Mouse (Mus musculus): ENCODE results near the gene Tex46. TPM values are rescaled to one million over a fixed set of nuclear protein-coding genes. Genes with fewer than 3 reads are reported as not detected.

The Tex46 gene
- total and polyA plus RNA-seq, 3 experiments, result not detected

- TF ChIP-seq GATA1 (IDR thresholded peaks at IDR 0.05; ENCODE audit: borderline replicate concordance, low read length), result no peak
- no peak for TF ChIP-seq TAL1 (conservative IDR thresholded peaks at IDR 0.05; ENCODE audit: low read depth, low read length)
- no peak for TF ChIP-seq GATA2 (IDR thresholded peaks at IDR 0.05; ENCODE audit: borderline replicate concordance, low read depth, low read length)
- TF ChIP-seq POLR2AphosphoS5 (IDR thresholded peaks at IDR 0.05; ENCODE audit: insufficient replicate concordance, low read depth, low read length), result no peak
- TF ChIP-seq CTCF (IDR thresholded peaks at IDR 0.05; ENCODE audit: low read depth, low read length), result no peak
- peaks cover 14% of the 10 kb centered on the region; the same call in 1 of the 2 replicates for H3K27me3 ChIP-seq (ENCODE audit: insufficient read depth, low read length)
- no peak for ATAC-seq (ENCODE audit: extremely low read depth, insufficient number of reproducible peaks, low FRiP score, poor library complexity, severe bottlenecking)
- no peak overlapping the region for H3K4me3 ChIP-seq (ENCODE audit: low read depth, low read length)
- no peaks in the 10 kb centered on the region; the same call in 1 of the 2 replicates for H3K4me1 ChIP-seq (ENCODE audit: insufficient read depth, low read depth, low read length)
- no peaks in the 10 kb centered on the region for H3K36me3 ChIP-seq (replicated peaks)
- no peak for DNase-seq (ENCODE audit: low spot score)
- H3K9me3 ChIP-seq (replicated peaks), result peaks cover 8% of the 10 kb centered on the region
These were observed 26.3 kb downstream of the Tex46 start for GRCm38 (mm10) chr4:136636511-136636910.

- ATAC-seq (ENCODE audit: extremely low read depth, insufficient number of reproducible peaks, low FRiP score, poor library complexity, severe bottlenecking), result no peak
- Histone ChIP-seq H3K4me3 (ENCODE audit: low read depth, low read length) (peak overlapping the region; percentile 20; the same call in 1 of the 2 replicates), H3K27me3 (ENCODE audit: insufficient read depth, low read length) (peaks cover 14% of the 10 kb centered on the region; the same call in 1 of the 2 replicates)
These were observed 26.8 kb downstream of the Tex46 start for GRCm38 (mm10) chr4:136636983-136637562.

DNA sequence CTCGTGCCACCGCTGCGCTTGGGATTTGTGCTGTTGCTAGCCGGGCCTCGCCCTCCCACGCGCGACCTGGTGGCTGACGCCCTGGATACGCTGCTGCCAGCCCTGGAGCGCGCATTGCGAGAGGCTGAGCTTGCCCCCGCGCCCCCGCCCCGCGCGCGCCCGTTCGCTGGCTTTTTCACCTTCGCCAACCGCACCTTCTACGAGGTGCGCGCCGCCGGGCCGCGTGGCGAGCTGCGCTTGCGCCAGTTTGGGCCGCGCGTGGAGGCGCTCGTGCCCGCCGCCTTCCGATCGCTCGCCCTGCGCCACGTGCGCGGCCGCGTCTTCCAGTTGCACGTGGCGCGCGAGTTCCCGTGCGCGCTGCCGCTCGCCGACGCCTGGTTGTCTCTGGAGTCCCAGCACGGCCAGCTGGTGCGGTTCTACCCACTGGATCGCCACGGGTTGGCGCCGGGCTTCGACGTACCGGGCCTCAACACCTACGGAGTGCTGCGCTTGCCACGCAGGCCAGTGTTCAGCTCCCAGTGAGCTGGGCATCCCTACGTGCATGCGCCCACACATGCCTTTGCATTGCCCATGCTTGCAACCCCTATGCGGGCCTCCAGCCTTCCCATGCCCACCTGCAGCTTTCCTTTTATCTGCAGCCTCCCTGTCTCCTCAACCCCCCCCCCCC, 27.5 kb downstream of the Tex46 start:
- H3K36me3 ChIP-seq (replicated peaks), result no peaks in the 10 kb centered on the region
- H3K9me3 ChIP-seq (replicated peaks), result peaks cover 8% of the 10 kb centered on the region
- no peak for TF ChIP-seq POLR2AphosphoS5 (IDR thresholded peaks at IDR 0.05; ENCODE audit: insufficient replicate concordance, low read depth, low read length)
- no peak for TF ChIP-seq GATA2 (IDR thresholded peaks at IDR 0.05; ENCODE audit: borderline replicate concordance, low read depth, low read length)
- TF ChIP-seq GATA1 (IDR thresholded peaks at IDR 0.05; ENCODE audit: borderline replicate concordance, low read length), result no peak
- no peak for TF ChIP-seq CTCF (IDR thresholded peaks at IDR 0.05; ENCODE audit: low read depth, low read length)
- TF ChIP-seq TAL1 (conservative IDR thresholded peaks at IDR 0.05; ENCODE audit: low read depth, low read length), result no peak
- 0 out of 2 replicates have a peak overlapping the region, but pooled peaks have one; percentile 20 for H3K4me3 ChIP-seq (ENCODE audit: low read depth, low read length)
- H3K27me3 ChIP-seq (ENCODE audit: insufficient read depth, low read length), result peaks cover 13% of the 10 kb centered on the region; the same call in 1 of the 2 replicates
- no peaks in the 10 kb centered on the region; the same call in 1 of the 2 replicates for H3K4me1 ChIP-seq (ENCODE audit: insufficient read depth, low read depth, low read length)
- DNase-seq (ENCODE audit: low spot score), result no peak
- ATAC-seq (ENCODE audit: extremely low read depth, insufficient number of reproducible peaks, low FRiP score, poor library complexity, severe bottlenecking), result no peak

More at GRCm38 (mm10) chr4:136636983-136637562, 26.8 kb downstream of the Tex46 start:
- no peaks in the 10 kb centered on the region; the same call in 1 of the 2 replicates for H3K4me1 ChIP-seq (ENCODE audit: insufficient read depth, low read depth, low read length)
- DNase-seq (ENCODE audit: low spot score), result no peak
- no peak for TF ChIP-seq GATA2 (IDR thresholded peaks at IDR 0.05; ENCODE audit: borderline replicate concordance, low read depth, low read length)
- TF ChIP-seq CTCF (IDR thresholded peaks at IDR 0.05; ENCODE audit: low read depth, low read length), result no peak
- TF ChIP-seq TAL1 (conservative IDR thresholded peaks at IDR 0.05; ENCODE audit: low read depth, low read length), result no peak
- no peak for TF ChIP-seq GATA1 (IDR thresholded peaks at IDR 0.05; ENCODE audit: borderline replicate concordance, low read length)
- TF ChIP-seq POLR2AphosphoS5 (IDR thresholded peaks at IDR 0.05; ENCODE audit: insufficient replicate concordance, low read depth, low read length), result no peak
- H3K36me3 ChIP-seq (replicated peaks), result no peaks in the 10 kb centered on the region
- H3K9me3 ChIP-seq (replicated peaks), result peaks cover 8% of the 10 kb centered on the region

GRCm38 (mm10) chr4:136638230-136638750, 28.1 kb downstream of the Tex46 start:
- peaks cover 8% of the 10 kb centered on the region for H3K9me3 ChIP-seq (replicated peaks)
- H3K36me3 ChIP-seq (replicated peaks), result no peaks in the 10 kb centered on the region
- DNase-seq (ENCODE audit: low spot score) (no peak), ATAC-seq (ENCODE audit: extremely low read depth, insufficient number of reproducible peaks, low FRiP score, poor library complexity, severe bottlenecking) (no peak)
- no peak for TF ChIP-seq CTCF (IDR thresholded peaks at IDR 0.05; ENCODE audit: low read depth, low read length)
- no peak for TF ChIP-seq GATA1 (IDR thresholded peaks at IDR 0.05; ENCODE audit: borderline replicate concordance, low read length)
- TF ChIP-seq TAL1 (conservative IDR thresholded peaks at IDR 0.05; ENCODE audit: low read depth, low read length), result no peak
- no peak for TF ChIP-seq GATA2 (IDR thresholded peaks at IDR 0.05; ENCODE audit: borderline replicate concordance, low read depth, low read length)
- TF ChIP-seq POLR2AphosphoS5 (IDR thresholded peaks at IDR 0.05; ENCODE audit: insufficient replicate concordance, low read depth, low read length), result no peak
- H3K4me1 ChIP-seq (ENCODE audit: insufficient read depth, low read depth, low read length), result no peaks in the 10 kb centered on the region
- no peak overlapping the region for H3K4me3 ChIP-seq (ENCODE audit: low read depth, low read length)
- peaks cover 12% of the 10 kb centered on the region; the same call in 1 of the 2 replicates for H3K27me3 ChIP-seq (ENCODE audit: insufficient read depth, low read length)

DNA sequence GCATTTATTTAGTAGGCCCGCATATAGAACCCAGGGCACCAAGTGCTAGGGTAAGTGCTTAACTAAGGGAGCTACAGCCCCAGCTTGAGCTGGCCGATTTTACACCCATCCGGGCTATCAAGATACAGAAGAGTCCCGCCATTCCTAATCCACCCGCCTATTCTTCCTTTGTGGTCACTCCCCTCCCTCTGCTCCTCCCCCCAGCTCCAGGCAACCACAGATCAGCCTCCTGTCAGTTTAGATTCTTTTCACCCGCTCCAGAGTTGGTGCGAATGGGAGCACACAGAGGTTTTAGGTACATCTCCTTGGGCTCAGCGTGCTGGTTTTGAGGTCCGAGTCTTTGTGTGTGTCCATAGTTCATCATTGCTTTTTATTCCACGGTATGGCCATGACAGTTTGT, 28.7 kb downstream of the Tex46 start:
- Histone ChIP-seq H3K27me3 (ENCODE audit: insufficient read depth, low read length) (peaks cover 13% of the 10 kb centered on the region; the same call in 1 of the 2 replicates), H3K9me3 (replicated peaks) (peaks cover 8% of the 10 kb centered on the region), H3K4me1 (ENCODE audit: insufficient read depth, low read depth, low read length) (no peaks in the 10 kb centered on the region), H3K4me3 (ENCODE audit: low read depth, low read length) (no peak overlapping the region), H3K36me3 (replicated peaks) (no peaks in the 10 kb centered on the region)
- DNase-seq (ENCODE audit: low spot score), result no peak
- TF ChIP-seq GATA2 (IDR thresholded peaks at IDR 0.05; ENCODE audit: borderline replicate concordance, low read depth, low read length) (no peak), POLR2AphosphoS5 (IDR thresholded peaks at IDR 0.05; ENCODE audit: insufficient replicate concordance, low read depth, low read length) (no peak), CTCF (IDR thresholded peaks at IDR 0.05; ENCODE audit: low read depth, low read length) (no peak), GATA1 (IDR thresholded peaks at IDR 0.05; ENCODE audit: borderline replicate concordance, low read length) (no peak), TAL1 (conservative IDR thresholded peaks at IDR 0.05; ENCODE audit: low read depth, low read length) (no peak)
- ATAC-seq (ENCODE audit: extremely low read depth, insufficient number of reproducible peaks, low FRiP score, poor library complexity, severe bottlenecking), result no peak
